Mouse (Mus musculus): ENCODE measurements at regions not wholly inside any gene's neighbourhood (a gene's known extent, or its start where the extent isn't known, plus 50 kb on each side); places are given as distances from the start of the nearest gene placed in this dataset.

- no peak for TF ChIP-seq POLR2A (IDR thresholded peaks at IDR 0.05; ENCODE audit: insufficient read depth, low read depth, low read length)
- TF ChIP-seq EP300 (IDR thresholded peaks at IDR 0.05; ENCODE audit: insufficient read depth, low read depth, low read length), result no peak
- TF ChIP-seq CTCF (IDR thresholded peaks at IDR 0.05), result no peak
Observed at GRCm38 (mm10) chr13:11460251-11460650, 646.5 kb downstream of the Ryr2 start.
